Mouse (Mus musculus) megakaryocyte, embryonic 14.5 days (primary cell): ENCODE results near the gene Hist1h3b. TPM values are rescaled to one million over a fixed set of nuclear protein-coding genes. Genes with fewer than 3 reads are reported as not detected.
A peak's percentile ranks its signal among the peaks of the same experiment; 100 is the strongest.

Experiments
- H3K27me3 ChIP-seq: replicated peaks from 2 replicates; pipeline ENCODE3; 2012; ENCODE audit warnings: inconsistent platforms
- H3K36me3 ChIP-seq: replicated peaks from 2 replicates; pipeline ENCODE3; 2012; ENCODE audit warnings: low read length, inconsistent platforms, mixed read lengths
- H3K4me1 ChIP-seq: 2 replicates; pipeline ENCODE4 v1.6.1; 2012; ENCODE audit warnings: inconsistent platforms
- H3K4me3 ChIP-seq: replicated peaks from 2 replicates; pipeline ENCODE3; 2012; ENCODE audit warnings: moderate library complexity, mild to moderate bottlenecking, inconsistent platforms
- H3K9me3 ChIP-seq: 2 replicates; pipeline ENCODE4 v1.6.1; 2012; ENCODE audit warnings: inconsistent platforms
- FLI1 ChIP-seq: IDR thresholded peaks from 2 replicates; pipeline ENCODE4 v1.6.1; 2012; ENCODE audit warnings: low read length, inconsistent platforms, mixed read lengths
- GATA1 ChIP-seq: IDR thresholded peaks from 3 replicates; pipeline ENCODE4 v1.6.1; 2012; ENCODE audit warnings: mixed read lengths, low read length, inconsistent platforms, borderline replicate concordance
- polyA plus RNA-seq: library from polyadenylated mRNA; stranded (reverse); fragments of >175 nt; gene quantifications from 2 replicates; pipeline ENCODE4 v1.2.3, GENCODE M21; 2012; ENCODE audit warnings: low replicate concordance; ENCODE audit not compliant: insufficient read depth

Gene Hist1h3b
- polyA plus RNA-seq, 1 experiment: 14.5 TPM

GRCm38 (mm10) chr13:23752742-23753172 lies 690 bp downstream of the Hist1h3b start:
- no peaks in the 10 kb centered on the region for H3K9me3 ChIP-seq
- peak overlapping the region; percentile 87 for H3K4me3 ChIP-seq
- H3K27me3 ChIP-seq: no peaks in the 10 kb centered on the region
- TF ChIP-seq GATA1 (no peak), FLI1 (no peak)
- no peaks in the 10 kb centered on the region for H3K36me3 ChIP-seq
- peaks cover 55% of the 10 kb centered on the region for H3K4me1 ChIP-seq

- Histone ChIP-seq H3K4me3 (no peak overlapping the region), H3K27me3 (no peaks in the 10 kb centered on the region)
These were observed 1.4 kb downstream of the Hist1h3b start for GRCm38 (mm10) chr13:23753314-23754078.

GRCm38 (mm10) chr13:23755000-23755399 lies 2.9 kb downstream of the Hist1h3b start:
- TF ChIP-seq FLI1 (no peak), GATA1 (no peak)
- no peaks in the 10 kb centered on the region for H3K27me3 ChIP-seq
- no peaks in the 10 kb centered on the region for H3K9me3 ChIP-seq
- no peak overlapping the region for H3K4me3 ChIP-seq
- peaks cover 50% of the 10 kb centered on the region for H3K4me1 ChIP-seq
- no peaks in the 10 kb centered on the region for H3K36me3 ChIP-seq

More at GRCm38 (mm10) chr13:23753314-23754078, 1.4 kb downstream of the Hist1h3b start:
- Histone ChIP-seq H3K9me3 (no peaks in the 10 kb centered on the region), H3K4me1 (peaks cover 54% of the 10 kb centered on the region), H3K36me3 (no peaks in the 10 kb centered on the region)
- TF ChIP-seq GATA1: no peak
- TF ChIP-seq FLI1: no peak

- no peaks in the 10 kb centered on the region for H3K9me3 ChIP-seq
- peaks cover 58% of the 10 kb centered on the region for H3K4me1 ChIP-seq
- no peaks in the 10 kb centered on the region for H3K36me3 ChIP-seq
- H3K27me3 ChIP-seq: no peaks in the 10 kb centered on the region
- TF ChIP-seq GATA1 (no peak), FLI1 (no peak)
- peak within 1 kb of the TSS; percentile 85 for H3K4me3 ChIP-seq
These were observed 4.7 kb downstream of the Hist1h3b start, which contains the start of gene Hist1h4b for GRCm38 (mm10) chr13:23756790-23757189. TSS of gene Hist1h4b (plus strand) at chr13:23757013.

GRCm38 (mm10) chr13:23757211-23757773 lies 5.2 kb downstream of the Hist1h3b start:
- Histone ChIP-seq H3K4me3 (peak overlapping the region; percentile 85), H3K27me3 (no peaks in the 10 kb centered on the region), H3K36me3 (no peaks in the 10 kb centered on the region), H3K9me3 (no peaks in the 10 kb centered on the region), H3K4me1 (peaks cover 56% of the 10 kb centered on the region)
- TF ChIP-seq FLI1 (no peak), GATA1 (no peak)

GRCm38 (mm10) chr13:23757921-23758320 lies 5.9 kb downstream of the Hist1h3b start:
- Histone ChIP-seq H3K27me3 (no peaks in the 10 kb centered on the region), H3K36me3 (no peaks in the 10 kb centered on the region), H3K4me1 (peaks cover 59% of the 10 kb centered on the region), H3K4me3 (peak overlapping the region; percentile 85), H3K9me3 (no peaks in the 10 kb centered on the region)
- TF ChIP-seq FLI1: no peak
- no peak for TF ChIP-seq GATA1

GRCm38 (mm10) chr13:23759251-23759771 lies 7.2 kb downstream of the Hist1h3b start:
- no peak overlapping the region for H3K4me3 ChIP-seq
- no peak for TF ChIP-seq FLI1
- no peak for TF ChIP-seq GATA1
- no peaks in the 10 kb centered on the region for H3K36me3 ChIP-seq
- H3K9me3 ChIP-seq: no peaks in the 10 kb centered on the region
- no peaks in the 10 kb centered on the region for H3K27me3 ChIP-seq
- peaks cover 64% of the 10 kb centered on the region for H3K4me1 ChIP-seq

GRCm38 (mm10) chr13:23759916-23760239 lies 7.8 kb downstream of the Hist1h3b start:
- Histone ChIP-seq H3K4me1 (peaks cover 69% of the 10 kb centered on the region), H3K9me3 (no peaks in the 10 kb centered on the region), H3K4me3 (peak overlapping the region; percentile 86), H3K36me3 (no peaks in the 10 kb centered on the region), H3K27me3 (no peaks in the 10 kb centered on the region)
- TF ChIP-seq FLI1 (no peak), GATA1 (no peak)

- no peaks in the 10 kb centered on the region for H3K27me3 ChIP-seq
- H3K9me3 ChIP-seq: no peaks in the 10 kb centered on the region
- peak overlapping the region; percentile 86 for H3K4me3 ChIP-seq
- no peak for TF ChIP-seq GATA1
- no peak for TF ChIP-seq FLI1
- H3K36me3 ChIP-seq: no peaks in the 10 kb centered on the region
- H3K4me1 ChIP-seq: peaks cover 68% of the 10 kb centered on the region
These were observed 8.3 kb downstream of the Hist1h3b start for GRCm38 (mm10) chr13:23760240-23760971.
